Mouse (Mus musculus): ENCODE measurements at regions not wholly inside any gene's neighbourhood (a gene's known extent, or its start where the extent isn't known, plus 50 kb on each side); places are given as distances from the start of the nearest gene placed in this dataset.
A peak's percentile ranks its signal among the peaks of the same experiment; 100 is the strongest.

GRCm38 (mm10) chr3:143752660-143753059 is 452.4 kb downstream of the Lmo4 start:
- TF ChIP-seq CTCF (IDR thresholded peaks at IDR 0.05; ENCODE audit: low read depth) (peak; percentile 39), EP300 (optimal IDR thresholded peaks at IDR 0.05) (no peak)
